In the genomic region with DNA sequence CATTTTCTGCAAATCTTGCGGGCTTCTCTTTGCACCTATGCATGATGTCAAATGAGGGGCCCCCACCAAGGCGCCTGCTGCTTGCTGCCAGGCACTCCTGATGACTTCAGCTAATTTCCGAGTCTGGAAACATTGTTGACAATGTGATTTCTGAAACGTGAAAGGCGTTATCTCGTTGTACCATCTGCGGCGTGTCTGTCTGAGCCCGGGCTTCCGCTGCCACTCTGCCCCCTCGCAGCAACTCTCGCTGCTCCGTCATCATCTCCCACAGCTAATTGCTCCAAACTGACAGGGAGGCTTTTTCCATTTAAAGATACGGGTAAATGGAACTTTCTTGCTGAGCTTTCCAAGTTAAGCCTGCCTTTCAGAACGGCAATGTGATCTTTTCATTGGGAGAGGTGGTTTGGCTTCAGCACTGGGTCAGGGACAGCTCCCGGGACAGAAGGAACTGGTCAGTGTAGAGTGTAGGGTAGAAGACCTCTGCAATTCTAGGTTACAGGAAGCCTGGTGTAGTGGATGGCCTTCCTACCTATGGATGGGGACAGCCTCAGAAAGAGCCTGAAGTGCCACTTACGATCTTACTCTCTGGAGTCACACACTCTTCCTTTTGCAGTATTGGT, we compare ENCODE assay signal across 10 mouse cellular contexts.
DNase-seq lines count a peak whose midpoint lies in the region; ATAC-seq and TF ChIP-seq lines count a peak whose summit lies in the region.
"Had no signal": no experiment of that assay in that cellular context is flagged by ENCODE, and none has a peak within 500 bp of the region (broad histone marks: within the 10 kb centered on the region; RNA-seq: fewer than 3 reads in every experiment).

No protein-coding gene starts in this region.

- intact Hi-C loops in heart, postnatal 10 days (cut with DNase I) = loop anchor here (5.0 kb wide), 1 partner anchor 73 kb away; no protein-coding TSS in a partner anchor

- no peak overlapping the region for H3K9ac ChIP-seq in midbrain, embryonic 14.5 days (replicated peaks; ENCODE audit: low read length)
- H3K9ac ChIP-seq in midbrain, embryonic 16.5 days (ENCODE audit: low read depth, low read length) = no peak overlapping the region
- no peak overlapping the region for H3K9ac ChIP-seq in stomach, postnatal 0 days (ENCODE audit: low read length)
- H3K9ac ChIP-seq: liver, embryonic 15.5 days had no signal

- no peak for TF ChIP-seq CTCF in stomach, postnatal 0 days (IDR thresholded peaks at IDR 0.05; ENCODE audit: low read depth)

- no peak overlapping the region for H3K4me3 ChIP-seq in midbrain, embryonic 14.5 days (replicated peaks; ENCODE audit: low read depth, low read length)
- no peak overlapping the region for H3K4me3 ChIP-seq in midbrain, embryonic 16.5 days (ENCODE audit: low read depth, low read length)
- no peak overlapping the region for H3K4me3 ChIP-seq in stomach, postnatal 0 days (ENCODE audit: low read depth, low read length)
- H3K4me3 ChIP-seq: liver, embryonic 15.5 days had no signal

- H3K27me3 ChIP-seq in midbrain, embryonic 14.5 days (ENCODE audit: control insufficient read depth, insufficient read depth, low read length) = no peaks in the 10 kb centered on the region
- H3K27me3 ChIP-seq in midbrain, embryonic 16.5 days (ENCODE audit: control insufficient read depth, insufficient read depth, low read depth, low read length) = no peaks in the 10 kb centered on the region
- no peaks in the 10 kb centered on the region for H3K27me3 ChIP-seq in stomach, postnatal 0 days (ENCODE audit: control insufficient read depth, insufficient read depth, low read length)
- H3K27me3 ChIP-seq: liver, embryonic 15.5 days had no signal

- H3K4me2 ChIP-seq in midbrain, embryonic 14.5 days (ENCODE audit: low read length) = no peak overlapping the region
- no peak overlapping the region for H3K4me2 ChIP-seq in midbrain, embryonic 16.5 days (ENCODE audit: low read length)
- no peak overlapping the region for H3K4me2 ChIP-seq in stomach, postnatal 0 days (replicated peaks; ENCODE audit: low read depth)
- H3K4me2 ChIP-seq: liver, embryonic 15.5 days had no signal

- H3K36me3 ChIP-seq in midbrain, embryonic 14.5 days (ENCODE audit: control insufficient read depth, insufficient read depth, low read length) = no peaks in the 10 kb centered on the region
- no peaks in the 10 kb centered on the region for H3K36me3 ChIP-seq in midbrain, embryonic 16.5 days (ENCODE audit: control insufficient read depth, insufficient read depth, low read length)
- H3K36me3 ChIP-seq in stomach, postnatal 0 days (ENCODE audit: control insufficient read depth, insufficient read depth, low read length) = no peaks in the 10 kb centered on the region
- H3K36me3 ChIP-seq: G1E; liver, embryonic 15.5 days had no signal

- no peak overlapping the region for H3K27ac ChIP-seq in midbrain, embryonic 14.5 days (replicated peaks; ENCODE audit: low read depth, low read length)
- no peak overlapping the region for H3K27ac ChIP-seq in midbrain, embryonic 16.5 days (ENCODE audit: low read length)
- H3K27ac ChIP-seq in stomach, postnatal 0 days (replicated peaks) = no peak overlapping the region
- H3K27ac ChIP-seq: liver, embryonic 15.5 days had no signal

- ATAC-seq in midbrain, embryonic 14.5 days (ENCODE audit: low FRiP score, low TSS enrichment) = no peak
- ATAC-seq in midbrain, embryonic 16.5 days = no peak
- no peak for ATAC-seq in stomach, postnatal 0 days (ENCODE audit: low FRiP score, low TSS enrichment)

- TF ChIP-seq EP300 in stomach, postnatal 0 days (optimal IDR thresholded peaks at IDR 0.05) = no peak

- H3K4me1 ChIP-seq in midbrain, embryonic 14.5 days (ENCODE audit: control insufficient read depth, insufficient read depth, low read length) = no peaks in the 10 kb centered on the region
- H3K4me1 ChIP-seq in midbrain, embryonic 16.5 days (ENCODE audit: control insufficient read depth, insufficient read depth, low read length) = no peaks in the 10 kb centered on the region
- no peaks in the 10 kb centered on the region for H3K4me1 ChIP-seq in stomach, postnatal 0 days (replicated peaks; ENCODE audit: control insufficient read depth, insufficient read depth)
- H3K4me1 ChIP-seq: liver, embryonic 15.5 days had no signal

- no peaks in the 10 kb centered on the region for H3K9me3 ChIP-seq in midbrain, embryonic 14.5 days (ENCODE audit: control insufficient read depth, low read length)
- H3K9me3 ChIP-seq in midbrain, embryonic 16.5 days (replicated peaks; ENCODE audit: control insufficient read depth, low read length, poor library complexity, severe bottlenecking) = no peaks in the 10 kb centered on the region
- no peaks in the 10 kb centered on the region for H3K9me3 ChIP-seq in stomach, postnatal 0 days (ENCODE audit: control insufficient read depth, low read length)
- H3K9me3 ChIP-seq: liver, embryonic 15.5 days had no signal

- 76% methylated on average over 17 of the region's 17 CpGs for WGBS in midbrain, embryonic 14.5 days
- 65% methylated on average over 17 of the region's 17 CpGs for WGBS in midbrain, embryonic 16.5 days
- WGBS in stomach, postnatal 0 days = 70% methylated on average over 17 of the region's 17 CpGs

- peak; percentile 42 to 71 for DNase-seq in heart, postnatal 10 days
- no peak for DNase-seq in heart, adult 11 months
- DNase-seq in midbrain, embryonic 14.5 days = peak; percentile 2
- peak; percentile 42 to 59 for DNase-seq in layer of hippocampus, adult 18-20 months (ENCODE audit: low spot score in 2 of 2)
- DNase-seq in stomach, postnatal 0 days (ENCODE audit: low spot score) = peak; percentile 32
- no peak for DNase-seq in spleen, postnatal 4 days (ENCODE audit: low spot score in 2 of 2)
- no peak for DNase-seq in cerebellum, adult 9-11 months

Comparison
In these comparisons a context has a peak if more than half of its experiments do, and no peak if none do; other contexts are left out.
1. DNase-seq: peak in heart, postnatal 10 days (2 of 2), midbrain, embryonic 14.5 days (single experiment), layer of hippocampus, adult 18-20 months (2 of 2) and stomach, postnatal 0 days (single experiment); none in heart, adult 11 months (single experiment), spleen, postnatal 4 days (0 of 2) and cerebellum, adult 9-11 months (single experiment).